Mouse (Mus musculus) kidney, embryonic 15.5 days (tissue): ENCODE data around the gene Aebp1. TPM values are rescaled to one million over a fixed set of nuclear protein-coding genes. Genes with fewer than 3 reads are reported as not detected.

ENCODE experiments used
- ATAC-seq: fragments of 200-750 bp; cut with Nextera tagmentation; replicated peaks from 2 replicates; pipeline ENCODE4 v1.8.0; 2017; ENCODE audit warnings: moderate TSS enrichment; ENCODE audit not compliant: low FRiP score
- H3K27ac ChIP-seq: fragments of 300-500 bp; sonication (generic); 2 replicates; pipeline ENCODE4 v1.5.1; 2015; ENCODE audit warnings: mild to moderate bottlenecking, inconsistent platforms
- H3K27me3 ChIP-seq: fragments of 300-500 bp; sonication (generic); 2 replicates; pipeline ENCODE4 v1.6.1; 2015; ENCODE audit warnings: inconsistent platforms
- H3K36me3 ChIP-seq: fragments of 300-500 bp; sonication (generic); 2 replicates; pipeline ENCODE4 v1.6.1; 2015; ENCODE audit warnings: inconsistent platforms
- H3K4me1 ChIP-seq: fragments of 300-500 bp; sonication (generic); 2 replicates; pipeline ENCODE4 v1.6.1; 2015; ENCODE audit warnings: inconsistent platforms
- H3K4me2 ChIP-seq: fragments of 300-500 bp; sonication (generic); 2 replicates; pipeline ENCODE4 v1.6.1; 2015; ENCODE audit warnings: moderate library complexity, mild to moderate bottlenecking, inconsistent platforms
- H3K4me3 ChIP-seq: fragments of 300-500 bp; sonication (generic); replicated peaks from 2 replicates; pipeline ENCODE4 v1.5.1; 2015; ENCODE audit warnings: mild to moderate bottlenecking, inconsistent platforms
- H3K9ac ChIP-seq: fragments of 300-500 bp; sonication (generic); 2 replicates; pipeline ENCODE4 v1.6.1; 2015; ENCODE audit warnings: mild to moderate bottlenecking, inconsistent platforms
- H3K9me3 ChIP-seq: fragments of 300-500 bp; sonication (generic); replicated peaks from 2 replicates; pipeline ENCODE4 v1.6.1; 2016; ENCODE audit warnings: inconsistent platforms
- WGBS: fragments of 180-500 bp; shearing (Covaris S2); methylation state at CpG from one replicate; pipeline ENCODE4 v1.1.7; 2015; ENCODE audit warnings: mixed read lengths; 5-methylcytosine and 5-hydroxymethylcytosine counted together
- polyA plus RNA-seq: library from polyadenylated mRNA; unstranded; fragments of >200 nt; fragmentation: Nextera tagmentation; extraction: Ambion mirVana; gene quantifications from 2 replicates; pipeline ENCODE4 v1.2.1, GENCODE M21; 2015

The Aebp1 gene
- polyA plus RNA-seq, 1 experiment from 2014 or later = 52.1 TPM

DNA sequence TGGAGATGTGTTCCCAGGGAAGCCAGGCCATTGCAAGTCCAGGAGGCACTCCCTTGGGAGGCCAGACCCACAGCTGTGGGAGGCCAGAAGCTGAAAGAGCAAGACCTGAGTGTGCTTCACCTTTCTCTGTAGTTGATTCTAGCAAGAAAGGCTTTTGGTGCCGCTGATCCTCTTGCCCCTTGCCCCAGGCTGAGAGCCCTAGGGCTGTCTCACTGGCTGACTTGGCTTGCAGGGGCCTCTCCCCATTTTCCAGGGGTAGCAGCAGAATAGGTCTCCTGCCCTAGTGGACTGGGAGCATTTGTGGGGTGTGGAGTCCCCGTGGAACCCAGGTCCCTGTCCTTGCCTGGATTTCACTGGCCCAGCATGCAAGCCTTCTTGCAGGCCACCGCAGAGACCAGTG is 39.6 kb downstream of the Aebp1 start:
- WGBS = 16% methylated on average over 3 of the region's 3 CpGs
- Histone ChIP-seq H3K27ac (0 out of 2 replicates have a peak overlapping the region, but pooled peaks have one; percentile 3), H3K4me1 (peaks cover 44% of the 10 kb centered on the region), H3K9me3 (no peaks in the 10 kb centered on the region), H3K9ac (peak overlapping the region; percentile 40; the same call in 1 of the 2 replicates), H3K4me2 (peak overlapping the region; percentile 70), H3K36me3 (no peaks in the 10 kb centered on the region), H3K27me3 (peaks cover 33% of the 10 kb centered on the region), H3K4me3 (peak overlapping the region; percentile 38)
- 0 out of 2 replicates have a peak, but pooled peaks have one; percentile 29 for ATAC-seq

DNA sequence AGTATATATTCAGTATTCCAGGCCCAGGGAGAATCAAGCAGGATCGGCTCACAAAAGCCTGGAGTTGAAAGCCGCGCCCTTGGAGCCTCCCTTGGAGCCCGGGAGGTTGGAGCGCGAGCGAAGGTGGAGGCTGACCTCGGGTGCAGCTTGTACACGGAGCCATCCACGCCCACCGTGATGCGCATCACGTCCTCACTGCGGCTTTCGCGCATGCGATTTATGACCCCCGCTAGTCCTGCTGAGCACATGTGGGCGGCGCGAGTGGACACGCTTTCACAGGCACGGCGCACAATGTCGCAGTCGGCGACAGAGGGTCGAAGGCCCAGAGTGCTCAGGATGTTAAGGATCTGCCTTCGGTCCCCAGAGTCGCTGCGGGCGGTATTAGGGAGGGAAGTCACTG is 40.2 kb downstream of the Aebp1 start:
- Histone ChIP-seq H3K27me3 (peaks cover 30% of the 10 kb centered on the region), H3K36me3 (no peaks in the 10 kb centered on the region), H3K9ac (peak overlapping the region; percentile 40), H3K4me1 (peaks cover 40% of the 10 kb centered on the region), H3K27ac (peak overlapping the region; percentile 46; the same call in 1 of the 2 replicates), H3K9me3 (no peaks in the 10 kb centered on the region), H3K4me2 (peak overlapping the region; percentile 70), H3K4me3 (peak overlapping the region; percentile 38)
- WGBS = under 1% methylated on average over 32 of the region's 32 CpGs
- ATAC-seq = peak; percentile 73

DNA sequence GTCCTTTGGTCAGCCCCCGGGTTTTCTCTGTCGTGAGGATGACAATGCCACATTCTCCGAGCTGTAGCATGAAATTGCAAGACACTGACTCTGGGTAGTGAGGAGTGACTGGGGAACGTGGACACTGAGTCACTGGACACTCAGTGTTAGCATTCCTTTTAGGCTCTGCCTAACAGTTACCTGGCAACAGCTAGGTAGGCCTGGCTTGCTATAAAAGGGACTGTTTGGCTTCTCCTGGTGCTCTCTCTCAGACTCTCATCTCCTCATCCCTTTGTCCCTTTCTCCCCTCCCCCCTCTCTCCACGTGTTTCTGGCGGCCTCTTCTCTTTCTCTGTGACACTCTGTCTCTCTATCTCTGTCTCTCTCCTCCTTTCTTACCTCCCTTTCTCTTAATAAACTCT is 40.6 kb downstream of the Aebp1 start:
- Histone ChIP-seq H3K4me1 (peaks cover 36% of the 10 kb centered on the region), H3K9ac (0 out of 2 replicates have a peak overlapping the region, but pooled peaks have one; percentile 40), H3K27ac (peak overlapping the region; percentile 46; the same call in 1 of the 2 replicates), H3K9me3 (no peaks in the 10 kb centered on the region), H3K27me3 (peaks cover 30% of the 10 kb centered on the region), H3K4me3 (peak overlapping the region; percentile 38), H3K4me2 (peak overlapping the region; percentile 70), H3K36me3 (no peaks in the 10 kb centered on the region)
- peak; percentile 19; the same call in 1 of the 2 replicates for ATAC-seq
- WGBS = 14% methylated on average over 6 of the region's 6 CpGs

DNA sequence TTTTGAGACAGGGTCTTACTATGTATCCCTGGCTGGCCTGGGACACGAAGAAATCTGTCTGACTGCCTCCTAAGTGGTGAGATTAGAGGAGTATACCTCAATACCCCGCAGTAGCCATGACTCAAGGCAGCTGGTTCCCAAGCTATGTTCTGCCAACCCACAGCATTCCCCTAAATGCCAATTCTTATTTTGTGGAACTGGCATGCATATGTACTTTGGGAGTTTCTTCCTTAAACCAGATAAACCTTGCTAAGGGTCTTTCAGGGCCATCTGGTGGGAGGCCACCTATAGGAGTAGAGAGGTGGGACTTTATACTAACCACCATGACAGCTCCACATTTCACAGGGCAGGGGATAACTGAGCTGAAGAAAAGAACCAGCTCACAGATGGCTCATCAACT is 42.1 kb downstream of the Aebp1 start:
- H3K9me3 ChIP-seq = no peaks in the 10 kb centered on the region
- no peaks in the 10 kb centered on the region for H3K36me3 ChIP-seq
- no peak overlapping the region for H3K4me3 ChIP-seq
- H3K27me3 ChIP-seq = peaks cover 22% of the 10 kb centered on the region
- H3K4me2 ChIP-seq = no peak overlapping the region
- peaks cover 25% of the 10 kb centered on the region for H3K4me1 ChIP-seq
- no peak overlapping the region for H3K9ac ChIP-seq
- H3K27ac ChIP-seq = no peak overlapping the region
- WGBS = 86% methylated on average over 2 of the region's 2 CpGs
- ATAC-seq = no peak

DNA sequence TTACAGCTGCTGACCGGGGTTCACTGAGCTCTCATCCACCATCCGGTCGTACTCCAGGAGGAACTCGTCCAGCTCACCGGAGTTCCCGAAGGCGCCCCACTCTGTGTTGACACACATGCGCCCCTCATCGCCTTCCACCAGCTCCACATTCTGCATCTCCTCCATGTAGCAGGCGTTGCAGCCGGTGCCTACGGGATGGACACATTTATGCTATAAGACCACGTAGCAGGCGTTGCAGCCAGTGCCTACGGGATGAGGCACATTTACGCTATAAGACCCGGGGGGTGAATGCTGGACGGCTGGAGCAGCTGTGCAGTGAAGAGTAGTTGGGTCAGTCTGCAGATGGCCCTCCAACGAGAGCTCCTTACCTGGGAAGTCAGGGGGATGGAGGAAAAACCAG is 42.6 kb downstream of the Aebp1 start:
- H3K4me1 ChIP-seq = peaks cover 25% of the 10 kb centered on the region
- 81% methylated on average over 19 of the region's 19 CpGs for WGBS

DNA sequence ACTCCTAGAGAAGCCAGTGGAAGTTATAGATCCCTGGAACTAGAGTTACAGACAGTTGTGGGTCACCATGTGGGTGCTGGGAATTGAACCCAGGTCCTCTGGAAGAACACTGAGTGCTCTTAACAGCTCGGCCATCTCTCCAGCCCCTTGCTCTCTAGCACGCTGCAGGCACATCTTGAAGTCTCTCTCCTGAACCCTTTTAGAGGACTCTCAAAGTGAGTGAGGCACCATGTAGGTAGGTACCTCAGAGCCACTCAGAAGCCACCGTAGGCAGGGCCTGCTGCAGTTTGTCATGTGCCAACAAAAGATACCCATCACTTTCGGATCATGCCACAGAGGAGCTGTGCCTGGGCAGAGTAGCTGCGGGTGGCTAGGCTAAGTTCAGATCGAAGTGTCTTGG is 43.1 kb downstream of the Aebp1 start:
- Histone ChIP-seq H3K4me3 (no peak overlapping the region), H3K27ac (no peak overlapping the region), H3K36me3 (no peaks in the 10 kb centered on the region), H3K27me3 (peaks cover 19% of the 10 kb centered on the region; the same call in 1 of the 2 replicates), H3K4me2 (no peak overlapping the region), H3K9me3 (no peaks in the 10 kb centered on the region), H3K9ac (no peak overlapping the region), H3K4me1 (peaks cover 25% of the 10 kb centered on the region)
- no peak for ATAC-seq
- 91% methylated on average over 6 of the region's 6 CpGs for WGBS

More for the DNA sequence above, 42.6 kb downstream of the Aebp1 start:
- no peak overlapping the region for H3K9ac ChIP-seq
- H3K4me3 ChIP-seq = no peak overlapping the region
- no peak overlapping the region for H3K27ac ChIP-seq
- H3K27me3 ChIP-seq = peaks cover 19% of the 10 kb centered on the region; the same call in 1 of the 2 replicates
- ATAC-seq = no peak
- H3K4me2 ChIP-seq = no peak overlapping the region
- H3K9me3 ChIP-seq = no peaks in the 10 kb centered on the region
- H3K36me3 ChIP-seq = no peaks in the 10 kb centered on the region

DNA sequence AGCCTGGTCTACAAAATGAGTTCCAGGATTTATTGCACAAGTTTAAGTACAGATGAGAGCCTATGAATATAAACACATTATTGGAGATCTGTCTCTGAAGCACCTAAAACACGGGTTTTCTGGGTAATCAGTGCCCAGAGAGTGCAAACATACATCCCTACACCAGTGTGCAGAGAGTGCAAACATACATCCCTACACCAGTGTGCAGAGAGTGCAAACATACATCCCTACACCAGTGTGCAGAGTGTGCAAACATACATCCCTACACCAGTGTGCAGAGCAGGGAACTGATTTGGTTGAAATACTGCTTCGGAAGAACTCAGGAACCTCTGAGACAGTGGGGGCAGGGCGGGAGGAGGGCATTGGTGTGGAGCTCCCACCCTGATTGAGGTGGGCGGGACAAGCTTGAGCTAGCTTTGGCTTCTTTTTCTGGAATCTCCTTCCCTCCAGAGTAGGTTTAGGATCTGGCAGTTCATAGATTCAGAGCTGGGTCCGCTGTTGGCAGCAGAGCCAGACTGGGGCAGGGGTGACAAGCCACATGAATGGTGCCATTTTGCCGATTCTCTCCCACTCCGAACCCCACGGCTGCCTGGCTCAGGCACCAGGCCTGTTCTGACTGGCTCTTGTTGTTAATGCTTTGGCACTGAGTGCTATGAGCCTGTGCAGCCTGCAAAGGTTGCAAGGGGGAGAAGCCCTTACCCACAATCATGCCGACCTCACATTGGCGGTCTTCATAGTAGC is 44.2 kb downstream of the Aebp1 start:
- Histone ChIP-seq H3K36me3 (no peaks in the 10 kb centered on the region), H3K4me1 (peaks cover 23% of the 10 kb centered on the region), H3K27ac (no peak overlapping the region), H3K4me2 (no peak overlapping the region), H3K9me3 (no peaks in the 10 kb centered on the region), H3K9ac (no peak overlapping the region), H3K4me3 (no peak overlapping the region), H3K27me3 (peaks cover 17% of the 10 kb centered on the region; the same call in 1 of the 2 replicates)
- 84% methylated on average over 10 of the region's 10 CpGs for WGBS
- ATAC-seq = no peak

DNA sequence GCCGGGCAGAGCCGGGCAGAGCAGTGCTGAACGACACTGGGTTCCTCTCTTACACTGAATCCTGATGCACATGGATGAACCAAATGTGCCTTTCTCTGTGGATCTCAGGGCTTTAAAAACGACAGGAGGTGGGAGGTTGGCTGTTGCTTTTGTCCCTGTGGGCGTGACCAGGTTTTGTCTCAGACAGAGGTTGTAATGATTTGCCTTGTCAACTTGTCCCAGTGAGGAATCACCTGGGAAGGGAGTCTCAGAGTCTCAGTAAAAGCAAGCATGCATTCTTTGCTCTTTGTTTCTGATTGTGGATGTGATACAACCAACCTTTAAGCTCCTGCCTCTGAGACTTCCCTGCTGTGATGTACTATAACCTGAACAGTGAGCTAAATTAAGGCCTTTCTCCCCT is 45.3 kb downstream of the Aebp1 start:
- H3K9me3 ChIP-seq = no peaks in the 10 kb centered on the region
- no peak overlapping the region for H3K27ac ChIP-seq
- H3K4me1 ChIP-seq = peaks cover 11% of the 10 kb centered on the region
- peaks cover 10% of the 10 kb centered on the region; the same call in 1 of the 2 replicates for H3K27me3 ChIP-seq
- no peak overlapping the region for H3K9ac ChIP-seq
- no peaks in the 10 kb centered on the region for H3K36me3 ChIP-seq
- no peak for ATAC-seq
- H3K4me3 ChIP-seq = no peak overlapping the region
- WGBS = 44% methylated on average over 5 of the region's 5 CpGs
- no peak overlapping the region for H3K4me2 ChIP-seq

DNA sequence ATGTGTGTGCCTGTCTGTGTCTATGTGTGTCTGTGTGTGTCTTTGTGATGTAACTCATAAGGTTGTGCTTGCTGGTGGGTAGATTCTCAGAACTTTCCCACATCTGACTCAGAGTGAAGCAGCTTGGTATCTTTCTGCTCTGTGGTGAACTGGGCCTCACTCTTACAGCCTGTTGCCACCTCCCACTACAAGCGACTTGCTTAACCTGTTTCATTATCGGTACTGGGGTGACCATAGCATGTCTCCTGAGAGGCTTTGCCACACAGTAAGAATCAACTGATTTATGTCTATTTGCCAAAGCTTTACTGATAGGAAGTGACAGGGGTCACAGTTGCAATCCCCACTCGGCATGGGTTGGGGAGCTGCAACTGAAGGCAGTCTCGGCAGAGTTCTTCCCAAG is 46.9 kb downstream of the Aebp1 start:
- Histone ChIP-seq H3K4me3 (no peak overlapping the region), H3K27ac (no peak overlapping the region), H3K9ac (no peak overlapping the region), H3K27me3 (0 out of 2 replicates have a peak, but pooled peaks cover 6% of the 10 kb centered on the region), H3K36me3 (no peaks in the 10 kb centered on the region), H3K4me2 (no peak overlapping the region), H3K9me3 (no peaks in the 10 kb centered on the region), H3K4me1 (peaks cover 3% of the 10 kb centered on the region; the same call in 1 of the 2 replicates)
- ATAC-seq = no peak
- WGBS = 73% methylated on average over 4 of the region's 4 CpGs

DNA sequence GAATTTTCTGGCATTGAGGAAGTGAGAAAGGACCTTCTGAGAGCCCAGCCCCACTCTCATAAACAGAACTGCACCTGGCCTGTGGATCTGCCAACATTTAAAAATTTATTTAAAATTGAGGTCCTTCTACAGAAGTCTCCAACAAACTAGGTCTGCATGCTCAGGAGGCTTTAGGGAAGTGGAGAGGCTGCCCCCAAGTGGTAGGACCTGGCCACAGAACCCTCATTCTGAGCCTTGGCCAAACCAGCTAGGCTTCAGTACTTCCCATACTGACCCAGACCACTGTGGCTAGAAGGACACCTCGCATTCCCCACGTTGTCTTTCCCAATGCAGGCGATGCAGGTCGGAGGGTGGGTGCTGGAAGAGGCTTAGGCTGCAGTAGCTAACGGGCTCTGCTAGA is 50.9 kb downstream of the Aebp1 start:
- WGBS = 33% methylated on average over 5 of the region's 5 CpGs
- Histone ChIP-seq H3K27ac (no peak overlapping the region), H3K9me3 (no peaks in the 10 kb centered on the region), H3K27me3 (0 out of 2 replicates have a peak, but pooled peaks cover 6% of the 10 kb centered on the region), H3K36me3 (no peaks in the 10 kb centered on the region), H3K4me1 (no peaks in the 10 kb centered on the region), H3K9ac (no peak overlapping the region), H3K4me3 (no peak overlapping the region), H3K4me2 (no peak overlapping the region)
- ATAC-seq = no peak

DNA sequence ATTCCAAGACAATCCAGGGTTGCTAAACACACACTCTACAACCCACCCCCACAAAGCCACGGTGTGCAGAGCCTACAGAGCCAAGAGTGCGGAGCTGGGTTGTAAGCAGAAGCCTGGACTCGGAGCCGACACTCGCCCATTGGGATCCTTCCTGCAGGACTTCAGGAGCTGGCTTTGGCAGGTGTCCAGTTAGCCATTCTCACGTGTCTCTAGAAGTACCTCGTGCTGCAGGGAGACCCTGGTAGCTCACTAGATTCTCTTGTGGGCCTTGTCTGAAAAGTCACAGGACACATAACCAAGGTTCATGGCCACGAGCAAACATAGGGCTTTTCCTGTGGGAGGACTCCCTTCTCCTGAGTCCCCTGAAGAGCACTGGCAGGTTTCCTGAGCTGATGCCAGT is 51.5 kb downstream of the Aebp1 start:
- Histone ChIP-seq H3K9ac (no peak overlapping the region), H3K4me3 (no peak overlapping the region), H3K36me3 (no peaks in the 10 kb centered on the region), H3K27me3 (0 out of 2 replicates have a peak, but pooled peaks cover 6% of the 10 kb centered on the region), H3K4me1 (no peaks in the 10 kb centered on the region), H3K9me3 (no peaks in the 10 kb centered on the region), H3K4me2 (no peak overlapping the region), H3K27ac (no peak overlapping the region)
- 66% methylated on average over 8 of the region's 8 CpGs for WGBS
- no peak for ATAC-seq

DNA sequence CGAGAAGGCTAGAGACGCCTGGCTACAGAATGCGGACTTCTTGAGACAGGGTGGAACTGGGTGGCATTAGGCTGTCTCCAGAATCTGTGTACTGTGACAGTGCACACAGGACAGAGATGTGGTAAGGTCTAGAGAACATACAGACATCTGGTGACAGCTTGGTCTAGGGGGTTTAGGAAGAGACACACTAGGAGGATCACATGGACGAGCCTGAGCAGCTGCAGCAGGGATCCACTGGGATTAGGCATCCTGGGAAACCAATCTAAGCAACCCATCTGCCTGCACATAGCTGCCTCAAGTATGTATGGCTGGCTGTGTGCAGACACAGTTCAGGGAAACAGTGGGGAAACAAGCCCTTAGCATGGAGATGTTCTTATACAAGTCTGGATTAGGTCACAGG is 52.2 kb downstream of the Aebp1 start:
- no peaks in the 10 kb centered on the region for H3K4me1 ChIP-seq
- H3K4me2 ChIP-seq = no peak overlapping the region
- H3K9ac ChIP-seq = no peak overlapping the region
- H3K27ac ChIP-seq = no peak overlapping the region
- no peaks in the 10 kb centered on the region for H3K9me3 ChIP-seq
- ATAC-seq = no peak
- 78% methylated on average over 4 of the region's 4 CpGs for WGBS
- H3K36me3 ChIP-seq = no peaks in the 10 kb centered on the region
- H3K4me3 ChIP-seq = no peak overlapping the region
- 0 out of 2 replicates have a peak, but pooled peaks cover 6% of the 10 kb centered on the region for H3K27me3 ChIP-seq
